ENCODE assay signal across 8 mouse cellular contexts in the genomic region with DNA sequence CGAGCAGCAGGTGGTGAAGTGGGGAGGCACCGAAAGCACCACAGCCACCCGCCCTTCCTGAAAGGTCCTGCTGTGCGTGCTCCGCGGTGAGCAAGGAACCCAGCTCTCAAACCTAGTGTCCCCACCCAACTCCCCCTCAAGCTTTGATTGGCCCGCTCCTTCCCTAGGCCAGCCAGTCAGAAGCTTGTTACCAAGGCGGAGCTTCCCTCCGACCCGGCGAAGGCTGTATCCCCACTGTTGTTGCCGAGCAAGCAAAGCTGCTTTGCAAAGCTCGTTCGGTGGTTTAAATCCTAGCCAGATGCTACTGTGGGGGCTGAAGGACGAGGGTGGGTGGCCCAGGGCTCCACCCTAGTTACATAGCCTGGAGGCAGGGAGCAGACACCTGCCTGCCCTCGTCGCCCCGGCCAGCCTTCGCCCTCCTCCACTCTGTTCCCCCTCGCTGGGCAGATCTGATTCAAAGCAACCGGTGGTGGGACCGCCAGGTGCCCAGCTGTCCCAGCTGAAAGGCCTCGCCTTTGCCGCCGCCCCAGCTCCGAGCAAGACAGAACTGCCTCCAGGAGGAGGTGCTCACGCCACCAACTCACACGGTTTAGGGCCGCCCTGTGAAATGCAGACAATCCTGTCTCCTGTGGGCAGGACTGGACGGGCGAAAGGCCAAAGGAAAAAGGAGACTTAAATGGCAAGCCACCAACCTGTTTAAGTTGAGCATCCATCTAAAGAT. TPM values are rescaled to one million over a fixed set of nuclear protein-coding genes. Genes with fewer than 3 reads are reported as not detected.
A peak's percentile ranks its signal among the peaks of the same experiment; 100 is the strongest.
DNase-seq lines count a peak whose midpoint lies in the region; ATAC-seq and TF ChIP-seq lines count a peak whose summit lies in the region.

No protein-coding gene starts in this region.

- no peak for TF ChIP-seq POLR2A in ES-Bruce4 (IDR thresholded peaks at IDR 0.05; ENCODE audit: insufficient read depth, low read length)
- no peak; the same call in 1 of the 2 replicates for TF ChIP-seq POLR2A in testis, adult 2 months (IDR thresholded peaks at IDR 0.05; ENCODE audit: control insufficient read depth, low read depth, low read length)

- peak; percentile 97 for DNase-seq in forebrain, embryonic 14.5 days (ENCODE audit: low spot score)
- peak; percentile 88 to 90 for DNase-seq in heart, postnatal 14 days
- DNase-seq in large intestine, adult 2 months (ENCODE audit: low read depth, low spot score), result peak; percentile 95
- DNase-seq in lung, adult 18-20 months, result peak; percentile 97 to 98

- no peak for TF ChIP-seq CTCF in ES-Bruce4 (IDR thresholded peaks at IDR 0.05; ENCODE audit: low read depth, low read length)
- no peak for TF ChIP-seq CTCF in testis, adult 2 months (IDR thresholded peaks at IDR 0.05; ENCODE audit: control insufficient read depth, insufficient read depth, insufficient replicate concordance, low read depth, low read length)

- peak; percentile 88 for ATAC-seq in cerebellum, adult (ENCODE audit: insufficient number of reproducible peaks, low FRiP score, low TSS enrichment)
- peak; percentile 79 for ATAC-seq in forebrain, embryonic 14.5 days
- peak; percentile 91 for ATAC-seq in neural tube, embryonic 14.5 days (ENCODE audit: low read depth)

- H3K4me1 ChIP-seq in ES-Bruce4 (ENCODE audit: control insufficient read depth, insufficient read depth, low read length), result peaks cover 8% of the 10 kb centered on the region
- H3K4me1 ChIP-seq in forebrain, embryonic 14.5 days (ENCODE audit: control insufficient read depth, insufficient read depth, low read length), result peaks cover 50% of the 10 kb centered on the region
- peaks cover 42% of the 10 kb centered on the region for H3K4me1 ChIP-seq in neural tube, embryonic 14.5 days (ENCODE audit: control insufficient read depth, insufficient read depth, low read length)
- H3K4me1 ChIP-seq in testis, adult 2 months (ENCODE audit: control insufficient read depth, insufficient read depth, low read length), result peaks cover 28% of the 10 kb centered on the region

- no peaks in the 10 kb centered on the region for H3K27me3 ChIP-seq in ES-Bruce4 (ENCODE audit: control insufficient read depth, insufficient read depth, low read length, poor library complexity, severe bottlenecking)
- no peaks in the 10 kb centered on the region for H3K27me3 ChIP-seq in forebrain, embryonic 14.5 days (replicated peaks; ENCODE audit: control insufficient read depth, insufficient read depth, low read length)
- no peaks in the 10 kb centered on the region for H3K27me3 ChIP-seq in neural tube, embryonic 14.5 days (ENCODE audit: control insufficient read depth, insufficient read depth, low read length)
- no peaks in the 10 kb centered on the region for H3K27me3 ChIP-seq in testis, adult 2 months (ENCODE audit: control insufficient read depth, insufficient read depth, low read length)

- peak overlapping the region; percentile 79 for H3K27ac ChIP-seq in ES-Bruce4 (ENCODE audit: insufficient read depth, low read length)
- peak overlapping the region; percentile 97 for H3K27ac ChIP-seq in forebrain, embryonic 14.5 days (ENCODE audit: low read depth, low read length)
- H3K27ac ChIP-seq in neural tube, embryonic 14.5 days (ENCODE audit: low read depth, low read length), result peak overlapping the region; percentile 97
- H3K27ac ChIP-seq in testis, adult 2 months (ENCODE audit: control insufficient read depth, insufficient read depth, low read depth, low read length), result peak overlapping the region; percentile 87

- H3K4me3 ChIP-seq in ES-Bruce4 (ENCODE audit: low read depth, low read length), result peak overlapping the region; percentile 18
- peak overlapping the region; percentile 23 for H3K4me3 ChIP-seq in forebrain, embryonic 14.5 days (ENCODE audit: low read depth, low read length)
- peak overlapping the region; percentile 29 for H3K4me3 ChIP-seq in neural tube, embryonic 14.5 days (ENCODE audit: low read depth, low read length)
- peak overlapping the region; percentile 55 for H3K4me3 ChIP-seq in testis, adult 2 months (ENCODE audit: control insufficient read depth, low read depth, low read length)

- peak overlapping the region; percentile 57 for H3K4me2 ChIP-seq in forebrain, embryonic 14.5 days (ENCODE audit: low read length)
- H3K4me2 ChIP-seq in neural tube, embryonic 14.5 days (ENCODE audit: low read depth, low read length), result peak overlapping the region; percentile 74

- no peaks in the 10 kb centered on the region for H3K36me3 ChIP-seq in ES-Bruce4 (ENCODE audit: control insufficient read depth, insufficient read depth, low read length, poor library complexity, severe bottlenecking)
- no peaks in the 10 kb centered on the region for H3K36me3 ChIP-seq in forebrain, embryonic 14.5 days (ENCODE audit: control insufficient read depth, insufficient read depth, low read length)
- no peaks in the 10 kb centered on the region for H3K36me3 ChIP-seq in neural tube, embryonic 14.5 days (ENCODE audit: control insufficient read depth, insufficient read depth, low read length)
- no peaks in the 10 kb centered on the region for H3K36me3 ChIP-seq in testis, adult 2 months (ENCODE audit: control insufficient read depth, insufficient read depth, low read length)

- peak overlapping the region; percentile 1; the same call in 1 of the 2 replicates for H3K9ac ChIP-seq in ES-Bruce4 (ENCODE audit: low read depth, poor library complexity, severe bottlenecking)
- H3K9ac ChIP-seq in forebrain, embryonic 14.5 days (ENCODE audit: low read length), result peak overlapping the region; percentile 55
- H3K9ac ChIP-seq in neural tube, embryonic 14.5 days (replicated peaks; ENCODE audit: low read depth, low read length), result peak overlapping the region; percentile 59

- H3K9me3 ChIP-seq in ES-Bruce4 (replicated peaks; ENCODE audit: control insufficient read depth, insufficient read depth, low read length, poor library complexity, severe bottlenecking), result no peaks in the 10 kb centered on the region
- no peaks in the 10 kb centered on the region for H3K9me3 ChIP-seq in forebrain, embryonic 14.5 days (replicated peaks; ENCODE audit: control insufficient read depth, low read length)
- H3K9me3 ChIP-seq in neural tube, embryonic 14.5 days (ENCODE audit: control insufficient read depth, low read length), result no peaks in the 10 kb centered on the region

- TF ChIP-seq EP300 in ES-Bruce4 (IDR thresholded peaks at IDR 0.05; ENCODE audit: insufficient read depth, low read depth, low read length), result peak; percentile 92

- intact Hi-C loops in heart, postnatal 14 days (cut with DNase I), result no loop called here

- WGBS in forebrain, embryonic 14.5 days, result under 1% methylated on average over 31 of the region's 31 CpGs
- WGBS in large intestine, adult 2 months, result under 1% methylated on average over 30 of the region's 31 CpGs
- WGBS in neural tube, embryonic 14.5 days, result under 1% methylated on average over 31 of the region's 31 CpGs

RNA-seq across cellular contexts. Expression of a gene that starts 17.9 kb away (rescaled TPM):
- 109 and 112 TPM in 2 replicates for polyA plus RNA-seq in ES-Bruce4 (2011; ENCODE audit: insufficient read depth, insufficient read length, low read depth, missing spikeins)
- 67.3 and 82.6 TPM in 2 replicates for polyA plus RNA-seq in forebrain, embryonic 14.5 days (2014; fragmentation: Nextera tagmentation; extraction: Ambion mirVana)
- 10 to 100 TPM; 37.3 to 47.7 TPM for total RNA-seq in heart, postnatal 14 days (2021)
- 44.1 and 73.6 TPM in 2 replicates for polyA plus RNA-seq in large intestine, adult 2 months (2012; rRNA removed)
- 22.4 and 26.9 TPM in 2 replicates for polyA plus RNA-seq in neural tube, embryonic 14.5 days (2014; fragmentation: Nextera tagmentation; extraction: Ambion mirVana)
- polyA plus RNA-seq in testis, adult 2 months (2012; rRNA removed), result 2.9 and 4.1 TPM in 2 replicates

RNA-seq across cellular contexts. Expression of a gene that starts 24.0 kb away (rescaled TPM):
- polyA plus RNA-seq in ES-Bruce4 (2011; ENCODE audit: insufficient read depth, insufficient read length, low read depth, missing spikeins), result not detected in 2 replicates
- 3.3 and 7.7 TPM in 2 replicates for polyA plus RNA-seq in forebrain, embryonic 14.5 days (2014; fragmentation: Nextera tagmentation; extraction: Ambion mirVana)
- total RNA-seq in heart, postnatal 14 days (2021), result 10 to 100 TPM; 13.5 to 17.4 TPM
- 1.4 and 1.6 TPM in 2 replicates for polyA plus RNA-seq in large intestine, adult 2 months (2012; rRNA removed)
- 0.23 and 13.8 TPM in 2 replicates for polyA plus RNA-seq in neural tube, embryonic 14.5 days (2014; fragmentation: Nextera tagmentation; extraction: Ambion mirVana)
- 3.6 and 5.1 TPM in 2 replicates for polyA plus RNA-seq in testis, adult 2 months (2012; rRNA removed)

RNA-seq across cellular contexts. Expression of a gene that starts 50.0 kb away (rescaled TPM):
- polyA plus RNA-seq in ES-Bruce4 (2011; ENCODE audit: insufficient read depth, insufficient read length, low read depth, missing spikeins), result not detected in 2 replicates
- 0.13 TPM in 1 of 2 replicates, not detected in the other for polyA plus RNA-seq in forebrain, embryonic 14.5 days (2014; fragmentation: Nextera tagmentation; extraction: Ambion mirVana)
- total RNA-seq in heart, postnatal 14 days (2021), result not detected
- polyA plus RNA-seq in large intestine, adult 2 months (2012; rRNA removed), result not detected in 2 replicates
- 0.52 and 1.4 TPM in 2 replicates for polyA plus RNA-seq in neural tube, embryonic 14.5 days (2014; fragmentation: Nextera tagmentation; extraction: Ambion mirVana)
- 8.7 and 10.4 TPM in 2 replicates for polyA plus RNA-seq in testis, adult 2 months (2012; rRNA removed)

Comparison
In these comparisons a context has a peak if more than half of its experiments do, and no peak if none do; other contexts are left out.
1. Peak in every context shown above with its lines: DNase-seq, ATAC-seq, H3K4me3 ChIP-seq and H3K27ac ChIP-seq.
2. H3K9ac ChIP-seq: peak in every context shown above with its lines; median percentile 59 in neural tube, embryonic 14.5 days; 55 in forebrain, embryonic 14.5 days; 1 in ES-Bruce4.